Mouse (Mus musculus): Measurements from ENCODE around the gene Inmt. TPM values are rescaled to one million over a fixed set of nuclear protein-coding genes. Genes with fewer than 3 reads are reported as not detected.
"Not testable (repeated sequence)": the region's sequence is repeated elsewhere in the genome, so short reads cannot be mapped to it uniquely, and the experiment has no call there.

The Inmt gene
- polyA plus RNA-seq, 1 experiment from 2014 or later = not detected

GRCm38 (mm10) chr6:55199047-55199446, 24.2 kb upstream of the Inmt start:
- Histone ChIP-seq H3K4me3 (ENCODE audit: low read depth, low read length) (no peak overlapping the region), H3K4me2 (replicated peaks; ENCODE audit: low read depth, low read length) (no peak overlapping the region), H3K27ac (ENCODE audit: low read depth, low read length) (no peak overlapping the region), H3K36me3 (ENCODE audit: control insufficient read depth, insufficient read depth, low read length) (no peaks in the 10 kb centered on the region), H3K27me3 (ENCODE audit: control insufficient read depth, insufficient read depth, low read length) (no peaks in the 10 kb centered on the region), H3K9me3 (ENCODE audit: control insufficient read depth, low read length) (no peaks in the 10 kb centered on the region), H3K9ac (ENCODE audit: low read depth, low read length) (no peak overlapping the region), H3K4me1 (replicated peaks; ENCODE audit: control insufficient read depth, insufficient read depth, low read length) (no peaks in the 10 kb centered on the region; the same call in 1 of the 2 replicates)
- WGBS = 88% methylated on average over 3 of the region's 3 CpGs
- ATAC-seq (ENCODE audit: low FRiP score) = no peak
- DNase-seq (ENCODE audit: low spot score) = no peak

- H3K36me3 ChIP-seq (ENCODE audit: control insufficient read depth, insufficient read depth, low read length) = no peaks in the 10 kb centered on the region
- H3K4me1 ChIP-seq (replicated peaks; ENCODE audit: control insufficient read depth, insufficient read depth, low read length) = no peaks in the 10 kb centered on the region
- H3K9ac ChIP-seq (ENCODE audit: low read depth, low read length) = no peak overlapping the region
- H3K4me2 ChIP-seq (replicated peaks; ENCODE audit: low read depth, low read length) = no peak overlapping the region
- no peak overlapping the region for H3K4me3 ChIP-seq (ENCODE audit: low read depth, low read length)
- H3K27ac ChIP-seq (ENCODE audit: low read depth, low read length) = no peak overlapping the region
- no peaks in the 10 kb centered on the region for H3K27me3 ChIP-seq (ENCODE audit: control insufficient read depth, insufficient read depth, low read length)
- H3K9me3 ChIP-seq (ENCODE audit: control insufficient read depth, low read length) = no peaks in the 10 kb centered on the region
- DNase-seq (ENCODE audit: low spot score) (no peak), ATAC-seq (ENCODE audit: low FRiP score) (no peak)
- WGBS = 94% methylated on average over 3 of the region's 3 CpGs
Measured at GRCm38 (mm10) chr6:55193171-55193570, 18.3 kb upstream of the Inmt start.

GRCm38 (mm10) chr6:55191537-55191936, 16.7 kb upstream of the Inmt start:
- 73% methylated on average over 4 of the region's 4 CpGs for WGBS
- no peak for ATAC-seq (ENCODE audit: low FRiP score)

GRCm38 (mm10) chr6:55189406-55189805, 14.6 kb upstream of the Inmt start:
- Histone ChIP-seq H3K36me3 (ENCODE audit: control insufficient read depth, insufficient read depth, low read length) (no peaks in the 10 kb centered on the region), H3K4me3 (ENCODE audit: low read depth, low read length) (no peak overlapping the region), H3K9ac (ENCODE audit: low read depth, low read length) (no peak overlapping the region), H3K9me3 (ENCODE audit: control insufficient read depth, low read length) (no peaks in the 10 kb centered on the region), H3K4me2 (replicated peaks; ENCODE audit: low read depth, low read length) (no peak overlapping the region), H3K27ac (ENCODE audit: low read depth, low read length) (no peak overlapping the region), H3K4me1 (replicated peaks; ENCODE audit: control insufficient read depth, insufficient read depth, low read length) (no peaks in the 10 kb centered on the region), H3K27me3 (ENCODE audit: control insufficient read depth, insufficient read depth, low read length) (no peaks in the 10 kb centered on the region)
- ATAC-seq (ENCODE audit: low FRiP score) (no peak), DNase-seq (ENCODE audit: low spot score) (no peak)

More at GRCm38 (mm10) chr6:55191537-55191936, 16.7 kb upstream of the Inmt start:
- no peak for DNase-seq (ENCODE audit: low spot score)
- Histone ChIP-seq H3K4me1 (replicated peaks; ENCODE audit: control insufficient read depth, insufficient read depth, low read length) (no peaks in the 10 kb centered on the region), H3K4me2 (replicated peaks; ENCODE audit: low read depth, low read length) (no peak overlapping the region), H3K9ac (ENCODE audit: low read depth, low read length) (no peak overlapping the region), H3K4me3 (ENCODE audit: low read depth, low read length) (no peak overlapping the region), H3K9me3 (ENCODE audit: control insufficient read depth, low read length) (no peaks in the 10 kb centered on the region), H3K27ac (ENCODE audit: low read depth, low read length) (no peak overlapping the region), H3K27me3 (ENCODE audit: control insufficient read depth, insufficient read depth, low read length) (no peaks in the 10 kb centered on the region), H3K36me3 (ENCODE audit: control insufficient read depth, insufficient read depth, low read length) (no peaks in the 10 kb centered on the region)

GRCm38 (mm10) chr6:55187827-55188226, 13.0 kb upstream of the Inmt start:
- DNase-seq (ENCODE audit: low spot score) = not testable (repeated sequence)

GRCm38 (mm10) chr6:55182655-55183430, 8.0 kb upstream of the Inmt start:
- Histone ChIP-seq H3K9ac (ENCODE audit: low read depth, low read length) (no peak overlapping the region), H3K4me2 (replicated peaks; ENCODE audit: low read depth, low read length) (no peak overlapping the region), H3K27me3 (ENCODE audit: control insufficient read depth, insufficient read depth, low read length) (0 out of 2 replicates have a peak, but pooled peaks cover 2% of the 10 kb centered on the region), H3K9me3 (ENCODE audit: control insufficient read depth, low read length) (no peaks in the 10 kb centered on the region), H3K36me3 (ENCODE audit: control insufficient read depth, insufficient read depth, low read length) (no peaks in the 10 kb centered on the region), H3K27ac (ENCODE audit: low read depth, low read length) (no peak overlapping the region), H3K4me1 (replicated peaks; ENCODE audit: control insufficient read depth, insufficient read depth, low read length) (no peaks in the 10 kb centered on the region), H3K4me3 (ENCODE audit: low read depth, low read length) (no peak overlapping the region)
- ATAC-seq (ENCODE audit: low FRiP score) = no peak
- no peak for DNase-seq (ENCODE audit: low spot score)
- WGBS = 89% methylated on average over 1 of the region's 1 CpGs

More at GRCm38 (mm10) chr6:55187827-55188226, 13.0 kb upstream of the Inmt start:
- H3K27me3 ChIP-seq (ENCODE audit: control insufficient read depth, insufficient read depth, low read length); H3K4me1 ChIP-seq (replicated peaks; ENCODE audit: control insufficient read depth, insufficient read depth, low read length); H3K9ac ChIP-seq (ENCODE audit: low read depth, low read length); ATAC-seq (ENCODE audit: low FRiP score); H3K9me3 ChIP-seq (ENCODE audit: control insufficient read depth, low read length); H3K36me3 ChIP-seq (ENCODE audit: control insufficient read depth, insufficient read depth, low read length); H3K4me2 ChIP-seq (replicated peaks; ENCODE audit: low read depth, low read length); H3K27ac ChIP-seq (ENCODE audit: low read depth, low read length); H3K4me3 ChIP-seq (ENCODE audit: low read depth, low read length): not testable (repeated sequence)
- 94% methylated on average over 17 of the region's 17 CpGs for WGBS

GRCm38 (mm10) chr6:55179560-55179959, 4.7 kb upstream of the Inmt start:
- Histone ChIP-seq H3K4me1 (replicated peaks; ENCODE audit: control insufficient read depth, insufficient read depth, low read length) (no peaks in the 10 kb centered on the region), H3K9ac (ENCODE audit: low read depth, low read length) (no peak overlapping the region), H3K4me3 (ENCODE audit: low read depth, low read length) (no peak overlapping the region), H3K27me3 (ENCODE audit: control insufficient read depth, insufficient read depth, low read length) (peaks cover 11% of the 10 kb centered on the region), H3K9me3 (ENCODE audit: control insufficient read depth, low read length) (no peaks in the 10 kb centered on the region), H3K36me3 (ENCODE audit: control insufficient read depth, insufficient read depth, low read length) (no peaks in the 10 kb centered on the region), H3K27ac (ENCODE audit: low read depth, low read length) (no peak overlapping the region), H3K4me2 (replicated peaks; ENCODE audit: low read depth, low read length) (no peak overlapping the region)
- DNase-seq (ENCODE audit: low spot score) = no peak
- ATAC-seq (ENCODE audit: low FRiP score) = no peak
- 83% methylated on average over 7 of the region's 7 CpGs for WGBS

- 36% methylated on average over 12 of the region's 12 CpGs for WGBS
- H3K9me3 ChIP-seq (ENCODE audit: control insufficient read depth, low read length) = no peaks in the 10 kb centered on the region
- H3K36me3 ChIP-seq (ENCODE audit: control insufficient read depth, insufficient read depth, low read length) = no peaks in the 10 kb centered on the region
- no peak for ATAC-seq (ENCODE audit: low FRiP score)
- peak; percentile 56 for DNase-seq (ENCODE audit: low spot score)
- no peak overlapping the region for H3K9ac ChIP-seq (ENCODE audit: low read depth, low read length)
- no peak overlapping the region for H3K4me2 ChIP-seq (replicated peaks; ENCODE audit: low read depth, low read length)
- no peak overlapping the region for H3K27ac ChIP-seq (ENCODE audit: low read depth, low read length)
- H3K4me3 ChIP-seq (ENCODE audit: low read depth, low read length) = no peak overlapping the region
- no peaks in the 10 kb centered on the region for H3K4me1 ChIP-seq (replicated peaks; ENCODE audit: control insufficient read depth, insufficient read depth, low read length)
- H3K27me3 ChIP-seq (ENCODE audit: control insufficient read depth, insufficient read depth, low read length) = peaks cover 20% of the 10 kb centered on the region
Measured at GRCm38 (mm10) chr6:55177060-55177732, 2.4 kb upstream of the Inmt start.

GRCm38 (mm10) chr6:55175892-55176291, 1.0 kb upstream of the Inmt start:
- Histone ChIP-seq H3K9ac (ENCODE audit: low read depth, low read length) (no peak overlapping the region), H3K4me1 (replicated peaks; ENCODE audit: control insufficient read depth, insufficient read depth, low read length) (no peaks in the 10 kb centered on the region), H3K9me3 (ENCODE audit: control insufficient read depth, low read length) (no peaks in the 10 kb centered on the region), H3K27ac (ENCODE audit: low read depth, low read length) (no peak overlapping the region), H3K27me3 (ENCODE audit: control insufficient read depth, insufficient read depth, low read length) (peaks cover 23% of the 10 kb centered on the region), H3K4me2 (replicated peaks; ENCODE audit: low read depth, low read length) (no peak overlapping the region), H3K4me3 (ENCODE audit: low read depth, low read length) (no peak overlapping the region), H3K36me3 (ENCODE audit: control insufficient read depth, insufficient read depth, low read length) (no peaks in the 10 kb centered on the region)
- DNase-seq (ENCODE audit: low spot score) = no peak
- ATAC-seq (ENCODE audit: low FRiP score) = no peak
- WGBS = 42% methylated on average over 5 of the region's 5 CpGs
